Mouse (Mus musculus): Measurements from ENCODE around the gene U2af2.
A peak's percentile ranks its signal among the peaks of the same experiment; 100 is the strongest.

Gene U2af2

DNA sequence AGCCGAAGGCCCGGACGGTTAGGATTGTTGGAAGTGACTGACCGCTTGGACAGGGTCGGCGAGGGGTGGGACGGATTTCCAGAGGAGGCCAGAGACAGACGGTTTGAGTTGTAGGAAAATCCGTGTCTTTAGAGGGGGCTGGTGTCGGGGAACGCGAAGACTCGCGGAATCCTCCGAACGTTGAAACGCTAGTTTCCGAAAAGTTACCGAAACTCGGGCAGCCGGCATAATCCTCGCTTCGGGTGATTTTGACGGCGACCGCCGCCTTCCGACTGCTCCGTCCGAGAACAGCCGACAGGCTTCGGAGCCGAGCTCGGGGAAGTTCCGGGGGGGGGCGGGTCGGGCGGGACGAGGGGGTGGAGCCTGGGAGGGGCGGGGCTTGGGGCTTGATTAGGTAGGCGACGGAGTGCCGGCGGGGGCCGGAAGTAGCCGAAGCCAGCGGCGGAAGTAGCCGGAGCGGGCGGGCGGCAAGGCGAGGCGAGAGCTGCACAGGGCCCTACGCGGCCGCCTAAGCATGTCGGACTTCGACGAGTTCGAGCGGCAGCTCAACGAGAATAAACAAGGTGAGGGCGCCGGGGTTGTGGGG lies at the start of gene U2af2:
Gene U2af2, plus strand, starts transcription at position 370 of the 586 bp plus-strand sequence.
- peak; percentile 96 for DNase-seq

DNA sequence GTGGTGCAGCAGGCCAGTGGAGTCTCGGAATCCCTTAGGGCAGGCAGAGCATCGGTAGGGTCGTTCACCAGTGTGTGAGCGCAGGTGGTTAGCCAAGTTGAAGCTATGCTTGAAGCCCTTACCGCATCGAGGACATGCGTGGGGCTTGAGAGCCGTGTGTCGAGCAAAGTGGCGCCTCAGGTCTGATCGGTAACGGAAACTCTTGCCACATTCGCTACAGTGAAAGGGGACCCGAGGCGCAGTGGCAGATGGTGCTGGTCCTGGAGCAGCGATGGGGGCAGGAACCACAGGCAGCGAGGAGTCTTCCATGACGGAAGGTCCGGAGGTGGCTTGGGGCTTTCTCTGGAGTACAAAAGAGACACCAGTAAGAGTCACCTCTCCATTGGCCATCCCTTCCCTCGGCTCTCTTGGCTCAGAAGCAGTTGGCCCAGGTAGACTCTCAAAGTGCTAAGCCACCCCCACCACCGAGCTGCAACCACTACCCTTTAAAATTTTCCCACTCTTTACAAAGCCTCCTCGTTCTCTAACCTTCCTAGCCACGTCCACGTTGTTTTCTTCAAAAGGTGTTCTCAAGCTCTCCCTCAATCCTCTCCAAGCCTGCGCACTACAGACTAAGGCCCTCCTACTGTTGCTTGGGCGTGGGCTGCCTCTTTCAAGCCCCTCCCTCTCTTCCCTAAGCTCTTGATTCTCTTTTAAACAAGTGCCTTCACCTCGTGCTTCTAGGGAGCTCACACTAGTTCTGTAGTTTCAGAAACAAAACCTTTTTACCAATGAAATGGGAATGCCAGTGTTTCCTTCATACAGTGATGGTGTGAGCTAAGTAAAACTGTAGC lies 49.0 kb upstream of the U2af2 start:
- peak; percentile 58 for DNase-seq

DNA sequence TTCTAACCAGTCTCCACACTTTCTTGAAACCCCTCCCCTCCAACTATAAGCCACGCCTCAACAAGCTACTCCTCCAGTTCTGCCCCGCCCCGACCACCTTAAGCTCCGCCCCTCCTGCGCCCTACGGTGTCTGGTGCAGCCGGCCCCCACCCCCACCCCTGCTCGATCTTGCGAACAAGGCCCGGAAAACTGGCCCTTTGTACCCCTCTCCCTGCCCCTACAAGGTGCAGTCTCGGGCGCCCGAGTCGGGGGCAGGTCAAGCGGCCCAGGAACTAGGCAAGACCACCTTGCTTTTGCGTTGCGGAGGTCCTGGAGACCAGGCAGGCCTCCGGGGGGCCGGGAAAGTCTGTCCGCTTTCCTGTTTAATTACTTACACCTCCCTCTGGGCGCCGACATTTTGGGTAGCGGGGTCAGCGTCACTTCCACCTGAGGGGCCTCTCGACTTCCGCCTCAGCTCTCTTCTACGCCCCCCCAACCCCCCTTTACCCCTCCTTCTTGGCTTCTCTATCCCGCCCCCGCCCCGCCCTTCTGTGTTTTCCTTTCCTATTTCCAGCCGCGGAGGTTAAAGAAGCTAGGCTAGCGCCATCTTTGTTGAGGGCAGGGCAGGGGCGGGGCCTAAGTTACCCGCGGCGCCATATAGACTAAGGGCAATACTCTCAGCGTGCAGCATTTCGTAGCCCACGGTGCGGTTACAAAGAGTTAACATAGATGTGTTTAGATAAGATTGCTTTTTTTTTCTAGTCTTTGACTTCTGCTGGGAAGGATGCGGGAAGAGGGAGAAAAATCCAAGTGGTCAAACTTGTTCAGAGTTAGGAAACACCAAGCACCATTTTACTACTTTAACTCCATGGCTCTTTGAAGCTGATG lies 47.5 kb upstream of the U2af2 start, which contains the start of the genes Zfp524 and Fiz1:
Gene Zfp524, plus strand, starts transcription at position 165 of the 867 bp plus-strand sequence.
Gene Fiz1, minus strand, starts transcription at position 447 of the 867 bp plus-strand sequence.
- DNase-seq = peak; percentile 95

DNA sequence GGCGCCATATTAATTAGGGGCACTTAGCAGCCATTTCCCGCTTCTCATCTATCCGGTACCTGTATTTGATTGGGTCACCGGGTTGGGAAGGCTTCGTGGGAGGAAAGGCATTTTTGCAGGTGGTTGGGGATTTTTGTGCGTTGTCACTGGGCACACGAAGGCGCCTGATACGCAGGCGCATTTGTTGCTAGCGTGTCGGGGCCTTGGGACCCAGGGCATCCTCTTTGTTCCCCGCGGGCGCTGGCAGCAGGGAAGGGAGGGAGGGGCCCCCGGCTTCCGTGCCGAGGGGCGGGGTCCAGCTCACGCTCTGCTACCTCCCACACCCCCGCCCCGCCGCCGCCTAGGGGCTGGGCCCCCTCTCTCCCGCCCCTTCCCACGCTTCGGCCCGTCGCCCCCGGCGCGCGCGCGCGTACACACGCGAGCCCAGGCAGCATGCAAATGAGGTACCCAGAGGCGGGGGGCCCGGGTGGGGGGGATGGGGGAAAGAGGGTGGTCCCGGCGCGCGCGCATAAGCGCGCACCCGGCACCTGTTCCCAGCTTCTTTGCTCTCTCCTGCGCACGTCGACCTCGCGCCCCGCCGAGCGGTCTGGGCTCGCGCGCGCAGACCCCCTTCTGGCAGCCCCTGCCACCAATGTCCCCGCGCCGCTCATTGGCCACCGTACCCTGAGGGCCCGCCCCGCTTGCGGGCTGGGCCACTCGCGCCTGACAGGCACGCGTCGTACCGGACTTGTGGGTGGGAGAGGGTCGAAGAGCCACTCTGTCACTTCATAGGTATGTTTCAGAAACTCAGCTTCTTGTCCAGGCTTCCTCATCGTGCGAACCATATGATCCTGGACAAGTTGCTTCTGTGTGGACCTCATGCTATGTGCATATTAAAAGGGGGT lies 46.6 kb upstream of the U2af2 start, which contains the start of gene Gm44973:
Gene Gm44973, plus strand, starts transcription at position 379 of the 884 bp plus-strand sequence.
- DNase-seq = peak; percentile 94

DNA sequence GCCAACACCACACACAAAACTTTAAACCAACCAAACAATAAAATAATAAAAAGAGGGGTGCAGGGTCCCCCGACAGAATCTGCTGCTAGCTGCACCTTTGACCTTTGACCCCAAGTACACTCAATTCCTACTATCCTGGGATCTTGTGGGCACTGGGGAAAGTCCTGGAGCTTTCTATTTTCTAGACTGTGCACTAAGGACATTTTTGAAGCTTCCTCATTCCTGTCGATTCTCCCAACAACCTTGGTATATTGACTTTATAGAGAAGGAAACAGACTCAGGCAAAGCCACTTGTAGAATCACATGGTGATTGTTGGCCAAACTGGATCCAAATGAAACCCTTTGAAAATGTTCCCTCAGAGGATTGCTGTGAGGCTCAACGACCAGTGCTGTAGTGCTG lies 45.9 kb upstream of the U2af2 start:
- no peak for DNase-seq

DNA sequence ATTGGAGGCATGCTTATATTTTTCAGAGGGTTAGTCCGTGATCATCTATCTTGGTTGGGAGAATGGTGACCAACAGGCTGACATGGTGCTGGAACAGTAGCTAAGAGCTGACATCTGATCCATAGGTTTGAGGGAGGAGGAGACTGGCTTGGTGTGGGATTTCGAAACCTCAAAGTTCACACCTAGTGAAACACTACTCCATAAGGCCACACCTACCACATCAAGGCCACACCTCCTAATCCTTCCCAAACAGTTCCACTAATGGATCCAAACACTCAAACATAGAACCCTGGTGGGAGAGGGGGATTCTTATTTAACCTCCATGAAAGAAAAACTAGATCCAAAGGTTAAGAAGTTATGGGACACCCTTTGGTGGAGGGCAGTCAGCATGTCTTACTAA lies 45.0 kb upstream of the U2af2 start:
- DNase-seq = peak; percentile 44

DNA sequence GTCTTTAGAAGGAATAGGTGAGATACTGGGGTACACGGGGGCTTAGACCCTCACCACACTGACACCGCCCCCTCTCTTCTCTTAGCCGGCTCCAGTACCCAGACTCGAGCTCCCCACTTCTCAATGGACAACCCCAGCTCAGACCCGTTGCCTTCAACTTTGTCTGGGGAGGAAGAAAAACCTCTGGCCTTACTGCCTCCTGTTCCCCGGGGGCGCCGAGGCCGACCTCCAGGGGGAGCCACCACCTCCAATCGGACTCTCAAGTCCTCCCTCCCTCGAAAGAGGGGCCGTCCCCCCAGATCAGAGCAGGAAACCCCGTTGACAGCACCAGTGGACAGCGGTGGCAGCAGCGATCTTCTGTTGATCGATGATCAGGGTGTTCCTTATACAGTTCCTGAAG lies 44.6 kb upstream of the U2af2 start:
- peak; percentile 71 for DNase-seq

DNA sequence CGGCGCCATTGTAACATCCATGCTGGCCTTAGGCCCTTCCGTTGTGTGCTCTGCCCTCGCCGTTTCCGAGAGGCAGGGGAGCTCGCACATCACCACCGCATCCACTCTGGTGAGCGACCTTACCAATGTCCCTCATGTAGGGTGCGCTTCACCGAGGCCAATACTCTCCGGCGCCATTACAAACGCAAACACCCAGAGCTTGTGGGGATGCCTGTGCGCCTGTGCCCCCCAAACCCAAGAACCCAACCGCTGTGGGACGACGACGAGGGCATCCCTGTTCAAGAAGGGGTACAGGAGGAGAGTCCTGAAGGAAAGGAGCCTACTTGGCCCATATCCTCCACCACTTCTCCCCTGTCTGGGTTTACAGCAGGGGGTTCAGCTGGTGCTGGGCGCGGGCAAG lies 44.0 kb upstream of the U2af2 start:
- DNase-seq = peak; percentile 57

DNA sequence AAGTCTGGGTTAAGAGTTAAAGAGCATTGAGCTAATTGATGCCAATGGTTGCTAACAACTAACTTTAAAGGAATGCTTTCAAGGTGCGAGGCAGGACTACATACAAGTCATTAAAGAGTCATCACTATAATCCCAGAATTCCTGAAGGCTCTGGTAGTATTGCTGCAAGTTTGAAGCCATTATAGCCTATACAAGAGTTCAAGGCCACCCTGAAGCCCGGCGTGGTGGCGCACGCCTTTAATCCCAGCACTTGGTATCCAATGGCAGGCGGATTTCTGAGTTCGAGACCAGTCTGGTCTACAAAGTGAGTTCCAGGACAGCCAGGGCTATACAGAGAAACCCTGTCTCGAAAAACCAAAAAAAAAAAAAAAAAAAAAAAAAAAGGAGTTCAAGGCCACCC lies 42.4 kb upstream of the U2af2 start:
- DNase-seq = peak; percentile 41

DNA sequence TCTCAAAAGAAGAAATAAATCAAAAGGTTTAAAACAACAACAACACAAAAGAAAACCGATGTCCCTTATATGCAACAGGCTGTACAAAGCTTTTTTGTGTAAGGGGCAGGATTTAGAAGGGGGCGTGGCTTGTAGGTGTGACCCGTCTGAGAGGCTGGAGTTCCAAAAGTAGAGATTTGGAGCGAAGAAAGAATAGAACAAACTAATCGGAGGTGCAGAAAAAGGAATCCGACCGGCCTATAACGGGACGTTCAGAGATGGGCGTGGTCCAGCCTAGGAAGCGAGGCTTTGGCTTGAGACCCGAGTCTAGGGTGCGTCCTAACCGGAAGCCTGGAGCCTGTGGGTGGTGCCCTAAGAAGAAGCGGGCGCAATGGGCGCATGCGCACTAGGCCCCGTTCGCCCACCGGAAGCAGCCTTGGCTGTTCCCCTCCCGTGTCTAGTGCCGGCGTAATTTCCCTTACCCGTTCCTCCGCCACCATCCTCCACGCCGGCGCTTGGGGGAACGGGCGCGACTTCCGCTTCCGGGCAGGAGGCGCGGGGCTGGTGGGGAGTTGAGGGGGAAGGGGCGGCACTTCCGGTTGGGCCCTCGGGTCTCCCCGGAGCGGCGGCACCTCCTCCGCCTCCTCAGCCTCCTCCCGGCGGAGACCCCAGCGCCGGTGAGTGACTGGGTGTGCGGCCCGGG lies 41.8 kb upstream of the U2af2 start, which contains the start of the genes Zfp865 and Ccdc106:
Gene Zfp865, plus strand, starts transcription at position 377 of the 682 bp plus-strand sequence.
Gene Ccdc106, plus strand, starts transcription at position 554 of the 682 bp plus-strand sequence.
- DNase-seq = peak; percentile 98

DNA sequence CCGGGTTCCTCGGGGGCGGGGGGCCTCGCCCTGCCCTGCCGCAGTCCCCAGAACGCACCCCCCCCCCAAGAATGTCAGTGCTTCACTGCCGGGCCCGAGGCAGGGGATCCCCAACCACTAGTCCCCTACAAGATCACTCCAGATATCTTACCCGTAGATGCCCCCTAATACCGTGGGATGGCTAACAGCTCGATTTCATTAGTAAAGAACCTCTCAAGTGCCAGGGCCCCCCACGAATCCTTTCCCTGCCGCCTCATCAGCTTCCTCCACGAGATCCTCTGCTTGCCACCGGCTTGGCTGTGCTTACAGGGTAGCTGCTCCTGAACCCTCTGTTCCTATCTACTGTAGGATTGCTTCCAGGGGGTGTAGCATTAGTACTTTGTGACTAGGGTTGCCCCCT lies 41.3 kb upstream of the U2af2 start:
- peak; percentile 69 for DNase-seq

DNA sequence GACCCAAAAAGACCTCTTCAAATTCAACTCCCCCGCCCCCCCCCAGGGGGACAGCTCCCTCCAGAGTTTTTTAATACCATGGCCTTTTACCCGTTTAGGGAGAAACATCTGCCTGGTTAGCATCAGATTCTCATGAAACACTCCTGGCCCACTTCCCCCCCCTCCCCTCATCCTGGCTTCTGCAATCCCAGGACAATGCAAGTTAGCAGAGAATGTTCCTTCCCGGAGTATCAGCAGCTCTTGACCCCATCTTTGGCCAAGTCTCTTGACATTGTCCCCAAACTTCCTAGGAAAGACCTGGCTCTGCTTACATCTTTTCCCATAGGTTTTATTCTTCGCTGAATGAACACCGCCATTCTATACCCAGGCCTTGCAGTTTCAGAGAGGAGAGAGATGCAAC lies 40.7 kb upstream of the U2af2 start:
- DNase-seq = no peak

DNA sequence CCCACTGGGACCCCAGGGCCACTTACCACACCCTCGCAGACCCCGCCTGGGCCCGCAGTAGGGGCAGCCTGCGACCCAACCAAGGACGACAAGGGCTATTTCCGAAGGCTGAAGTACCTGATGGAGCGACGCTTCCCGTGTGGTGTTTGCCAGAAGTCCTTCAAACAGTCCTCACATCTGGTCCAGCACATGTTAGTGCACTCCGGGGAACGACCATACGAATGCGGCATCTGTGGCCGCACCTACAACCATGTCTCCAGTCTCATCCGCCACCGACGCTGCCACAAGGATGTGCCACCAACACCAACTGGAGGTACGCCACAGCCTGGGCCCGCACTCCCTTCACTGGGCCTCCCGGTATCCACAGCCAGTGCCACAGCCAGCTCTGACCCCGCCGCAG lies 32.4 kb upstream of the U2af2 start:
- no peak for DNase-seq

DNA sequence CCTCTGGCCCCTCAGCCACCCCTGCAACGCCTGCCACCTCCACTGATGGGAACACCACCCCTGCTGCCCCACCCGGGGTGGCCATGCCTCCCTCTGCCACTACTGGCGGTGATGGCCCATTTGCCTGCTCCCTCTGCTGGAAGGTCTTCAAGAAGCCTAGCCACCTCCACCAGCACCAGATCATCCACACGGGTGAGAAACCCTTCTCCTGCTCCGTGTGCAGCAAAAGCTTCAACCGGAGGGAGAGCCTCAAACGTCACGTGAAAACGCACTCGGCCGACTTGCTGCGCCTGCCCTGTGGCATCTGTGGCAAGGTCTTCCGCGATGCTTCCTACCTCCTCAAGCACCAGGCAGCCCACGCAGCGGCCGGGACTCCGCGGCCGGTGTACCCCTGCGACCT lies 32.0 kb upstream of the U2af2 start:
- DNase-seq = no peak

DNA sequence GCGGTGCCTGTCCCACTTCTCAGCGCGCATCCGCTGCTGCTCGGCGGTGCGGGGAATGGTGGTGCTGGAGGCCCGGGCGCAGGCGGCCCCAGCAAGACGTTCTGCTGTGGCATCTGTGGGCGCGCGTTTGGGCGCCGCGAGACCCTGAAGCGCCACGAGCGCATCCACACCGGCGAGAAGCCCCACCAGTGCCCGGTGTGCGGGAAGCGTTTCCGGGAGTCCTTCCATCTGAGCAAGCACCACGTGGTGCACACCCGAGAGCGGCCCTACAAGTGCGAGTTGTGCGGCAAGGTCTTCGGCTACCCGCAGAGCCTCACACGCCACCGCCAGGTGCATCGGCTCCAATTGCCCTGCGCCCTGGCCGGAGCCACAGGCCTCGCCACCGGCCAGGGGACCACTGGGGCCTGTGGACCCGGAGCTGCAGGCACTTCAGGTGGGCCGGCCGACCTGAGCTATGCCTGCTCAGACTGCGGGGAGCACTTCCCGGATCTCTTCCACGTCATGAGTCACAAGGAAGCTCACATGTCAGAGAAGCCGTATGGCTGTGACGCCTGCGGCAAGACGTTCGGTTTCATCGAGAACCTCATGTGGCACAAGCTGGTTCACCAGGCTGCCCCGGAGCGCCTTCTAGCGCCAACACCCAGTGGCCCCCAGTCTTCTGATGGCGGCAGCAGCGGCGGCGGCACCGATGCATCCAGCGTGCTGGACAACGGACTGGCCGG lies 31.2 kb upstream of the U2af2 start:
- no peak for DNase-seq

DNA sequence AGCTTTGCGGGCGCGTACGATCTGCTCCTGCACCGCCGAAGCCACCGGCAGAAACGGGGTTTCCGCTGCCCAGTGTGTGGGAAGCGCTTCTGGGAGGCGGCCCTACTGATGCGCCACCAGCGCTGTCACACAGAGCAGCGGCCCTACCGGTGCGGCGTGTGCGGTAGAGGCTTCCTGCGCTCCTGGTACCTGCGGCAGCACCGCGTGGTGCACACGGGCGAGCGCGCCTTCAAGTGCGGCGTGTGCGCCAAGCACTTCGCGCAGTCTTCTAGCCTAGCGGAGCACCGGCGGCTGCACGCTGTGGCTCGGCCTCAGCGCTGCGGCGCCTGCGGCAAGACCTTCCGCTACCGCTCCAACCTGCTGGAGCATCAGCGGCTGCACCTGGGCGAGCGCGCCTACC lies 30.4 kb upstream of the U2af2 start:
- no peak for DNase-seq

DNA sequence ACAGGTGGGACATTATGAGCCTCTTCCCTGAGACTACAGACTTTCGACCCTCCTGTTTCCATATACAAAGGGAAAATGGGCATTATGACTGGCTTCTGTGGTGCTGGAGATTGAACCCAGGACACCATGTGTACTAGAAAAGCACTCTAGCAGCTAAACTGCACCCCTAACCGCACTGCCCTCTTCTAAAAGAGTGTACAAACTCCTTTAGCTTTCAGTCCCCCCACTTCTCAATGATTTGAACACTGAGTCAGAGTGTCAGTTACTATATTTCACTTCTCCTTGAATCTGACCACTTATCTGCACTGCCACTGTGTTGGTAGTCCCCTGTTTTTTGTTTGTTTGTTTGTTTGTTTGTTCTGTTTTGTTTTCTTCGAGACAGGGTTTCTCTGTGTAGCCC lies 28.1 kb upstream of the U2af2 start, which contains the start of gene 4632433K11Rik:
Gene 4632433K11Rik, plus strand, starts transcription at position 301 of the 400 bp plus-strand sequence.
- no peak for DNase-seq

DNA sequence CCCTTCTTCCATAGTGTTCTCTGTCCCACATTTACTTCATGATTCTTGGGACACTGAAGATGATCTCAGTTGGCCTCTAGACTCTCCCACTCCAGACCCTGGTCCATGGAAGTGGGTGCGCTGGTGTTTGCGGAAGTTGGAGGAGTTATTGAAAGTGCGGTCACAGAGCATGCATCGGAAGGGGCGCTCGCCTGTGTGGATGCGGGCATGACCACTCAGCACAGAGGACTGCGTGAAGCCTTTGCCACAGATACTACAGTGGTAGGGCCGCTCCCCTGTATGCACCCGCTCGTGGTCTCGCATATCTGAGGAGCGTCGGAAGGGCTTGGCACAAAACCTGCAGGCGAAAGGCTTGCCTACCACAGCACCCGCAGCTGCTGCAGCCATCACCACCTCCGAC lies 26.3 kb upstream of the U2af2 start:
- DNase-seq = no peak

DNA sequence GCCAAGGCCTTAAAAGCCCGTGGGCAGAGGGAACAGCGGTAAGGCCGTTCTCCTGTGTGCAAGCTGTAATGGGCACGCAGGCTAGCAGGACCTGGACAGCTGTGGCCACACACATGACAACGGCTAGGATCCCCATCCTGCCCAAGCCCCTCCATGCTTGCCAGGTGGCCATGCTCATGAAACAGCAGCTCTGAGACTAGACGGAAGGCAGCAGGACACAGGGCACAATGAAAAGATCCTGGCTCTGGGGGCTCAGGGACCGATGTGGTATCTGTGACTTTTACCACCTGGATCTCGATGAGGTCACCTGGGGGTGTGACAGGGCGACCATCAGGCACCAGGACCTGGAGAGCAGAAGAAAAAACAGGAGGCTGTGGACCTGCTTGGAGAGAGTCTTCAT lies 25.8 kb upstream of the U2af2 start:
- DNase-seq = no peak

DNA sequence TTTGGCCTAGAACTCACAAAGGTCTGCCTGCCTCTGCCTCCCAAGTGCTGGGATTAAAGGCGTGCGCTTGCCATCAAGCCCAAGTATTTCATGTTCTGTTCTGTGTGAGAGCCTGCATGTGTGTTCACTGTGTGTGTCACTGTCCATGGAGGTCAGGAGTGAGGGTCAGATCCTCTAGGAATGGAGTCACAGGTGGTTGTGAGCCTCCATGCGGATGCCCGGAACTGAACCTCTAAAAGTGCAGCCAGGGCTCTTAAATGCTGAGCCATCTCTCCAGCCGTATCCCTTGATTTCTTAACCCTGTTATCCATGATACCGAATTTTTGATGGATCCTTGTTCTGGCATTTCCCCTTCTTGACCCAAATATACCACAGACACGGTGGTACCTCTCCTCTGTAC lies 24.9 kb upstream of the U2af2 start:
- no peak for DNase-seq

DNA sequence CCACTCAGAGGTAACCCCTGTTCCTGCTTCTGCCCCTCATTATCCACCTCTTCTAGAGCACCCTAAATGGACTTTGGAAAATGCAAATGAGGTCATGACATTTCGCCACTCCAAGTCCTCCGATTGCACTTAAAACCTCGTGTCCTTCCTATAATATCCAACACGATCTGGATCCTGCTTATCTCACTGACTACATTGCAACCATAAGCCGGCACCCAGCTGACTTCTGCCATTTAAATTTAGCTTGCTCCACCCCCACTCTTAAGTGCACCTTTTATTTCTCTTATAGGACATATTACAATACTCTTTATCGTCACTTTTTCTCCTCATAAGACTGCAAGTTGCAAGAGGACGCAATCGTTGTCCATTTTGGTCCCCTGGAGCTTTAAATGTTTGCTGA lies 24.5 kb upstream of the U2af2 start:
- DNase-seq = no peak
